Mouse (Mus musculus) CH12F3 (cell line): ENCODE data around the gene Synj2.

Experiments
- in situ Hi-C: fragments of 300-500 bp; cut with MboI; formaldehyde crosslinking; loops from 2 replicates; pipeline ENCODE4 v1.14.3; 2020; ENCODE audit warnings: low sequenced_read_pairs

Synj2 gene

GRCm38 (mm10) chr17:5996589-5996988, 55.5 kb downstream of the Synj2 start:
- in situ Hi-C loops = no loop called here

GRCm38 (mm10) chr17:5997380-5998234, 56.5 kb downstream of the Synj2 start:
- in situ Hi-C loops = no loop called here

DNA sequence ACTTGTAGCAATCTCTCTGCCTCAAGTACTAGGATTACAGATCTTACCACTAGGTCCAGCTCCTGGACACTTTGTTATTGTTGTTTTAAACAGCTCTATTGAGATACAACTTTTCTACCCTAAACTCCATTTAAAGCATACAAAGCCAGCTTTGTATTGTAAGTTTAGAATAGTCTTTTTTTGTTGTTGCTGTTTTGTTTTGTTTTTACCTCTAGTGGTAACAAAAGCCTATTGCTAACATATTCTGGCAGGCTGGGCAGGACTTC, 57.1 kb downstream of the Synj2 start:
- in situ Hi-C loops = no loop called here

DNA sequence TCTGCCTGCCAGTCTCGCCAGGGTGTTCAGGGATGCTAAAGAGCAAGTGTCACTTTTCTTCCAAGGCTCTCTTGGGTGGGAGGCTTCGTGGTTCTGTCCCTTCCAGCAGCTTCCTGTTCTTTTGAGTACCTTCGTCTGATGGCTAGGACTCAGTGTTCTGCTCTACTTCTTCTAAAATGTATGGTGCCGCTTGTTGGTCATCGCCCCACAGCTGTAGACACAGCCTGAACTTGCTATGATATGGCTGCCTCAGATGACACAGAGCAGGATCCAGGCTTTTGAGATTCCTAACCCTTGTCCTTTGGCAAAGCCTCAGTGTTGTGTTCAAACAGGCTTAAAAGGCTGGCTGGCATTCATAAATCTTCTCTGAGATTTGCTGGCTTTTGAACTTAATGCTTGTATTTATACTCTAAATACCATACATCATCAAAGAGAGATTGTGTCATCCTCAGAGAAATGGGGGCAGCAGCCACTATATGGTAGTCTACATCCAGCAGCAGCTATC, 58.0 kb downstream of the Synj2 start:
- in situ Hi-C loops = no loop called here

DNA sequence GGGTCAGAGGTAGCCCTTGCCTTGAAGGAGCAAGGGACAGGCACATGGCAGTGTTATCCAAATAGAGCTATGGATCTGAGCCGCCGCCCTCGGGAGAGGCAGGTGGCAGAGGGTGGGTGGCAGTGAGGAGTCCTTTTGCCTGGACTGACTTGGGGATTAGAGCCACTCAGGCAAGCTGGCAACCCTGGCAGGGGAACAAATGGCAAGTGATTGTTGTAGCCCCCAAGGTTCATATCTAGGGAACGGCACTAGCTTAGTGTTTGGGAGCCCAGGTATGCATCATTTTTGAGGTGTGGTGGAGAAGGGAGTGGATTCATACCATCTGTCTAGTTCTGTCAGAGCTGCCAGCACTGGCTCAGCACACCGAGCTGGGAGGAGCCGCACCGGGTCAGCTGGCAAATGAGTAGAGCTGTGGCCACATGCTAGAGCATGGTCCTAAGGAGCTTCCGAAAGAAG, 59.8 kb downstream of the Synj2 start:
- in situ Hi-C loops = loop anchor here (10.0 to 25.0 kb wide), 2 partner anchors 56 to 564 kb away; partner anchors contain the start of genes Synj2 and Tmem242

- in situ Hi-C loops = loop anchor here (10.0 to 25.0 kb wide), 2 partner anchors 57 to 564 kb away; partner anchors contain the start of genes Synj2 and Tmem242
Observed at GRCm38 (mm10) chr17:6001389-6001788, 60.3 kb downstream of the Synj2 start.

GRCm38 (mm10) chr17:6001836-6002235, 60.8 kb downstream of the Synj2 start:
- in situ Hi-C loops = loop anchor here (10.0 to 25.0 kb wide), 2 partner anchors 57 to 565 kb away; partner anchors contain the start of genes Synj2 and Tmem242

GRCm38 (mm10) chr17:6002563-6002962, 61.5 kb downstream of the Synj2 start:
- in situ Hi-C loops = loop anchor here (10.0 to 25.0 kb wide), 2 partner anchors 58 to 565 kb away; partner anchors contain the start of genes Synj2 and Tmem242

DNA sequence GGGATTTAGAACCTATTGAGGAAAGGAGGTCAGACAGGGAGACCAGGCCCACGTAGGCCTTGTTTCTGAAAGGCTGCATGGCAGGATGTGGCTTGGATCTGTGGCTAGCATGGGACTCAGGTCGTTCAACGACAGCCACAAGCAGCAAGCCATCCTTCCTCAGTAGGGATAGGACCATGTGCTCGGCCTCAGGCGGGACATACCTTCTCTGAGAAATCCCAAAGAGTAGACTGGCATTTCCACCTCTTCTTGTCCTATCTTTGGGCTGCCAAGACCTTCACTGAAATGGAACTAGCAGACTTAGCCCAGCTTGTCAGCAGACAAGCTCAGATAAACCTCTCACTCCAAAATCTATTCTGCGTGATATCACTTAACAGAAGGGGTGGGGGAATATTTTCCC, 62.6 kb downstream of the Synj2 start:
- in situ Hi-C loops = loop anchor here (10.0 to 25.0 kb wide), 2 partner anchors 59 to 566 kb away; partner anchors contain the start of genes Synj2 and Tmem242

- in situ Hi-C loops = loop anchor here (10.0 to 25.0 kb wide), 2 partner anchors 60 to 568 kb away; partner anchors contain the start of genes Synj2 and Tmem242
Observed at GRCm38 (mm10) chr17:6005246-6005637, 64.2 kb downstream of the Synj2 start.

- in situ Hi-C loops = loop anchor here (10.0 to 25.0 kb wide), 2 partner anchors 61 to 569 kb away; partner anchors contain the start of genes Synj2 and Tmem242
Observed at GRCm38 (mm10) chr17:6005638-6006471, 64.8 kb downstream of the Synj2 start.

GRCm38 (mm10) chr17:6007101-6007780, 66.2 kb downstream of the Synj2 start:
- in situ Hi-C loops = loop anchor here (10.0 to 25.0 kb wide), 2 partner anchors 62 to 570 kb away; partner anchors contain the start of genes Synj2 and Tmem242

DNA sequence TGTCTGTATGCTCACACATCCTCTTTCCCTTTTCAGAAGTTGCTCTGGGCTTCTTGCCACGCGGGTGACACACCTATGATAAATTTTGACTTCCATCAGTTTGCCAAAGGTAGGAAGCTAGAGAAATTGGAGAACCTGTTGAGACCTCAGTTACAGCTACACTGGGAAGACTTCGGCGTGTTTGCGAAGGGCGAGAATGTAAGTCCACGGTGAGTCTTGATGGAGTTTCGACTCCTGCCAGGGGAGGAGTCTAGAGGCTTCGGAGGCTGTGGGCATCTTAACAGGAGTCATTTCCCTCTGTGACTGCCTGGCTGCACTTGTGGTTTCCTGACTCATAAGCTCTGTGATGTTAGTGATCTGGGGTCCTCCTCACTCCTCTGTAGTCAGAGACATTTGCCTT, 66.8 kb downstream of the Synj2 start:
- in situ Hi-C loops = loop anchor here (10.0 to 25.0 kb wide), 2 partner anchors 63 to 571 kb away; partner anchors contain the start of genes Synj2 and Tmem242

GRCm38 (mm10) chr17:6008590-6008989, 67.5 kb downstream of the Synj2 start:
- in situ Hi-C loops = loop anchor here (10.0 to 25.0 kb wide), 2 partner anchors 64 to 571 kb away; partner anchors contain the start of genes Synj2 and Tmem242

- in situ Hi-C loops = loop anchor here (10.0 to 25.0 kb wide), 2 partner anchors 65 to 572 kb away; partner anchors contain the start of genes Synj2 and Tmem242
Observed at GRCm38 (mm10) chr17:6009606-6010005, 68.5 kb downstream of the Synj2 start.

- in situ Hi-C loops = loop anchor here (25.0 kb wide), 1 partner anchor 576 kb away; the partner anchor contains the start of gene Tmem242
Observed at GRCm38 (mm10) chr17:6013079-6013478, 72.0 kb downstream of the Synj2 start.

GRCm38 (mm10) chr17:6014985-6015384, 73.9 kb downstream of the Synj2 start:
- in situ Hi-C loops = loop anchor here (25.0 kb wide), 1 partner anchor 578 kb away; the partner anchor contains the start of gene Tmem242

DNA sequence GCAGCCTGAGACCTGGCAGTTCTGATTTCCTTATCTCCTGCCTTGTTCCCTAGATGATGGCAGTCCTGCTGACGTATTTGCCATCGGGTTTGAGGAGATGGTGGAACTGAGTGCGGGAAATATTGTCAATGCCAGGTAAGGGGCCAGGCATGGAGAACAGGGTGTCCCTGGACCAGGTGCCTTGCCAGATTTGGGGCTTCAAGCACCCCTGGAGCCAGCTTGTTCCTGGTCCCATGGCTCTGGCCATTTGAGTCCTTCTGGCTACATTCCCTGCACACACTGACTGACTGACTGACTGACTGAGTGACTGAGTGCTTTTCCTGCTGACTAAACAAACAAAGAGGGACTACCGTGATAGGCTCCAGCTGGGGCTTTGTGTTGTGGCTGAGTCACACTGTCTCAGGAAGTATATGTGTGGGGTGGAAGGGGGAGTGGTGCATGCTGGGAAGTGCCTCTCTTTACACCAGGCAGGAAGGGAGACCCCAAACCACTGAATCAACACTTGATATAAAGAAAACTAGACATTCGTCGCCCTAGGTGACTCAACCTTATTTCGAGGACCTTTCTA, 75.2 kb downstream of the Synj2 start:
- in situ Hi-C loops = loop anchor here (25.0 kb wide), 1 partner anchor 579 kb away; the partner anchor contains the start of gene Tmem242

- in situ Hi-C loops = loop anchor here (25.0 kb wide), 1 partner anchor 580 kb away; the partner anchor contains the start of gene Tmem242
Observed at GRCm38 (mm10) chr17:6017268-6017667, 76.2 kb downstream of the Synj2 start.
